Mouse (Mus musculus) yolk sac, embryonic 10.5 days (tissue): ENCODE measurements at regions not wholly inside any gene's neighbourhood (a gene's known extent, or its start where the extent isn't known, plus 50 kb on each side); places are given as distances from the start of the nearest gene placed in this dataset.

Experiments used
- DNase-seq: peaks from one replicate; pipeline ENCODE4 v3.0.0-alpha.2; 2017; ENCODE audit warnings: low spot score

GRCm38 (mm10) chr7:40052255-40052654 lies 534.7 kb downstream of the Zfp619 start:
- DNase-seq, result no peak

- DNase-seq, result no peak
These were observed 541.3 kb downstream of the Zfp619 start for GRCm38 (mm10) chr7:40058836-40059235.

- DNase-seq, result no peak
These were observed 547.1 kb downstream of the Zfp619 start for GRCm38 (mm10) chr7:40064631-40065030.

GRCm38 (mm10) chr7:40065526-40065925 lies 548.0 kb downstream of the Zfp619 start:
- DNase-seq, result no peak

GRCm38 (mm10) chr7:40067378-40067777 lies 549.8 kb downstream of the Zfp619 start:
- DNase-seq, result no peak

GRCm38 (mm10) chr7:40071313-40071712 lies 553.7 kb downstream of the Zfp619 start:
- no peak for DNase-seq

- DNase-seq, result no peak
These were observed 554.9 kb downstream of the Zfp619 start for GRCm38 (mm10) chr7:40072478-40072877.

GRCm38 (mm10) chr7:40086236-40086635 lies 568.7 kb downstream of the Zfp619 start:
- no peak for DNase-seq

GRCm38 (mm10) chr7:40097094-40097493 lies 579.5 kb downstream of the Zfp619 start:
- no peak for DNase-seq

- no peak for DNase-seq
These were observed 585.7 kb downstream of the Zfp619 start for GRCm38 (mm10) chr7:40103057-40103945.

- DNase-seq, result no peak
These were observed 625.3 kb downstream of the Zfp619 start for GRCm38 (mm10) chr7:40142906-40143305.

- no peak for DNase-seq
These were observed 626.9 kb downstream of the Zfp619 start for GRCm38 (mm10) chr7:40144431-40144830.

GRCm38 (mm10) chr7:40177570-40177969 lies 660.0 kb downstream of the Zfp619 start:
- no peak for DNase-seq

GRCm38 (mm10) chr7:40195366-40195765 lies 677.8 kb downstream of the Zfp619 start:
- DNase-seq, result no peak

GRCm38 (mm10) chr7:40202615-40203014 lies 685.0 kb downstream of the Zfp619 start:
- DNase-seq, result no peak

- DNase-seq, result no peak
These were observed 686.2 kb upstream of the Vstm2b start for GRCm38 (mm10) chr7:40211956-40212355.

GRCm38 (mm10) chr7:40212576-40212975 lies 685.6 kb upstream of the Vstm2b start:
- DNase-seq, result no peak

GRCm38 (mm10) chr7:40213646-40214045 lies 684.5 kb upstream of the Vstm2b start:
- DNase-seq, result no peak

GRCm38 (mm10) chr7:40214395-40214794 lies 683.7 kb upstream of the Vstm2b start:
- no peak for DNase-seq

GRCm38 (mm10) chr7:40215271-40215670 lies 682.9 kb upstream of the Vstm2b start:
- no peak for DNase-seq

GRCm38 (mm10) chr7:40220549-40220948 lies 677.6 kb upstream of the Vstm2b start:
- no peak for DNase-seq

GRCm38 (mm10) chr7:40245188-40245587 lies 652.9 kb upstream of the Vstm2b start:
- DNase-seq, result no peak

GRCm38 (mm10) chr7:40248521-40248920 lies 649.6 kb upstream of the Vstm2b start:
- DNase-seq, result no peak

GRCm38 (mm10) chr7:40253486-40253885 lies 644.6 kb upstream of the Vstm2b start:
- DNase-seq, result no peak
